ENCODE assay signal across 7 mouse cellular contexts in the genomic region with DNA sequence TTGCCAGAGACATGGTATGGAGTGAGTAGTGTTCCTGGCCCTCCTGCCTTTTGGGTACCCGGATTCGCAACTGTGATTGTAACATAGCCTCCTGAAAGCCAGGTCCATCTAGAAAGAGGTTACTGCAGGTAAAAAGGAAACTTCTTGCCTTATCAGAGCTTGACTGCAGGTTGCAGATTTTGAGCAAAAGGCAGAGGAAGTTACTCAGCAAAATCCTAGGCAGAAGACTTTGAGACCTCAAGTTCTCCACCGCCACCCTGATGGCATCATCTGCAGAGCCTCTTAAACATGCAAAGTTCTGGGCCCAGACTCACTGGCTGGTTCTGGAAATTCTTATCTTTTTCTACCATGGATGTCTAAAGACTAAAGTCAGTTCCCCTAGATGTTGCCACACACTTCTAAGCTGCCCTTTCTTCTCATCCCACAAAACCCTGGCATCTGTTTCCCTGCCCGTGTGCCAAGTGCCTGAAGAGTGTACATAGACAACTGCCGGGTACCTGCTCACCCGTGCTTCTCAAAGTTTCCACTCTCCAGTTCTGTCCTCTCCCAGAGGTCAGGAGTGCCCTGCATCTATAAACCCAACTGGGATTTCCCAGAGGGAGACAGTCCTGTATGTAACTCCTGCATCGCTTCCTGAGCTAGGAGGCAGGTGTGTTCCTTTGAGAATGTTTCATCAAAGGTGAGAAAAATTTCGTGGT. TPM values are rescaled to one million over a fixed set of nuclear protein-coding genes. Genes with fewer than 3 reads are reported as not detected.
DNase-seq lines count a peak whose midpoint lies in the region; ATAC-seq lines count a peak whose summit lies in the region.

No protein-coding gene starts in this region.

- 74% methylated on average over 8 of the region's 8 CpGs for WGBS in neural tube, embryonic 11.5 days
- WGBS in forebrain, embryonic 13.5 days = 71% methylated on average over 8 of the region's 8 CpGs
- WGBS in liver, embryonic 13.5 days (ENCODE audit: insufficient replicate concordance) = 31% methylated on average over 8 of the region's 8 CpGs

- 0 out of 2 replicates have a peak overlapping the region, but pooled peaks have one; percentile 93 for H3K27ac ChIP-seq in neural tube, embryonic 11.5 days (ENCODE audit: low read depth, low read length)
- no peak overlapping the region for H3K27ac ChIP-seq in forebrain, embryonic 13.5 days
- no peak overlapping the region for H3K27ac ChIP-seq in liver, embryonic 13.5 days

- peaks cover 12% of the 10 kb centered on the region; the same call in 1 of the 2 replicates for H3K4me1 ChIP-seq in neural tube, embryonic 11.5 days (ENCODE audit: control insufficient read depth, insufficient read depth, low read length)
- peaks cover 28% of the 10 kb centered on the region for H3K4me1 ChIP-seq in forebrain, embryonic 13.5 days
- peaks cover 34% of the 10 kb centered on the region for H3K4me1 ChIP-seq in liver, embryonic 13.5 days (replicated peaks)

- peak overlapping the region; percentile 80; the same call in 1 of the 2 replicates for H3K4me3 ChIP-seq in neural tube, embryonic 11.5 days (ENCODE audit: low read depth, low read length)
- peak overlapping the region; percentile 87; the same call in 1 of the 2 replicates for H3K4me3 ChIP-seq in forebrain, embryonic 13.5 days
- H3K4me3 ChIP-seq in liver, embryonic 13.5 days (replicated peaks) = no peak overlapping the region

- peak overlapping the region; percentile 92 for H3K9ac ChIP-seq in neural tube, embryonic 11.5 days (ENCODE audit: low read length)
- H3K9ac ChIP-seq in forebrain, embryonic 13.5 days = peak overlapping the region; percentile 93; the same call in 1 of the 2 replicates
- H3K9ac ChIP-seq in liver, embryonic 13.5 days = no peak overlapping the region

- no peaks in the 10 kb centered on the region for H3K36me3 ChIP-seq in neural tube, embryonic 11.5 days (ENCODE audit: control insufficient read depth, insufficient read depth, low read length)
- H3K36me3 ChIP-seq in forebrain, embryonic 13.5 days (ENCODE audit: poor library complexity, severe bottlenecking) = no peaks in the 10 kb centered on the region
- no peaks in the 10 kb centered on the region for H3K36me3 ChIP-seq in liver, embryonic 13.5 days

- H3K9me3 ChIP-seq in neural tube, embryonic 11.5 days (ENCODE audit: control insufficient read depth, low read length) = no peaks in the 10 kb centered on the region
- H3K9me3 ChIP-seq in forebrain, embryonic 13.5 days (replicated peaks) = no peaks in the 10 kb centered on the region
- no peaks in the 10 kb centered on the region for H3K9me3 ChIP-seq in liver, embryonic 13.5 days (replicated peaks)

- no peak for DNase-seq in neural tube, embryonic 11.5 days (ENCODE audit: low spot score)
- no peak for DNase-seq in neural tube, embryonic 10.5 days (ENCODE audit: extremely low spot score, low spot score)
- DNase-seq in liver, embryonic 13.5 days = no peak
- no peak for DNase-seq in Muller cell, postnatal 12 days (ENCODE audit: inconsistent ontology term)
- no peak for DNase-seq in ovary, postnatal 36 days (ENCODE audit: low spot score)
- DNase-seq in spleen, postnatal 36 days (ENCODE audit: low spot score in 2 of 2) = no peak

- H3K4me2 ChIP-seq in neural tube, embryonic 11.5 days (ENCODE audit: low read depth) = peak overlapping the region; percentile 70
- peak overlapping the region; percentile 79 for H3K4me2 ChIP-seq in forebrain, embryonic 13.5 days
- H3K4me2 ChIP-seq in liver, embryonic 13.5 days = peak overlapping the region; percentile 94

- H3K27me3 ChIP-seq in neural tube, embryonic 11.5 days (ENCODE audit: control insufficient read depth, insufficient read depth, low read length) = no peaks in the 10 kb centered on the region
- H3K27me3 ChIP-seq in forebrain, embryonic 13.5 days = peaks cover 8% of the 10 kb centered on the region; the same call in 1 of the 2 replicates
- H3K27me3 ChIP-seq in liver, embryonic 13.5 days = peaks cover 40% of the 10 kb centered on the region

- ATAC-seq in neural tube, embryonic 11.5 days (ENCODE audit: insufficient read depth, low FRiP score, low TSS enrichment) = no peak
- no peak for ATAC-seq in forebrain, embryonic 13.5 days
- ATAC-seq in liver, embryonic 13.5 days (ENCODE audit: low read depth) = no peak

RNA-seq across cellular contexts. Expression of gene Tspan5, which starts 1.0 kb away (rescaled TPM):
- polyA plus RNA-seq in neural tube, embryonic 11.5 days (2014; fragmentation: Nextera tagmentation; extraction: Ambion mirVana) = 71.6 and 79.2 TPM in 2 replicates
- polyA plus RNA-seq in forebrain, embryonic 13.5 days (2015; fragmentation: Nextera tagmentation; extraction: Ambion mirVana) = 60.2 and 62.7 TPM in 2 replicates
- 4.3 and 4.9 TPM in 2 replicates for polyA plus RNA-seq in liver, embryonic 13.5 days (2015; fragmentation: Nextera tagmentation; extraction: Ambion mirVana)

Comparison
In these comparisons a context has a peak if more than half of its experiments do, and no peak if none do; other contexts are left out.
1. RNA of gene Tspan5, which starts 1.0 kb away (polyA plus RNA-seq): 71.6 to 79.2 TPM in neural tube, embryonic 11.5 days and 60.2 to 62.7 TPM in forebrain, embryonic 13.5 days; 4.3 to 4.9 TPM in liver, embryonic 13.5 days; every median in the first group is over 10 times any median in the second.
2. Peak in every context shown above with its lines, with median percentiles within 50 percentile points of each other: H3K4me2 ChIP-seq.